Mouse (Mus musculus): ENCODE data around the gene Ociad1. TPM values are rescaled to one million over a fixed set of nuclear protein-coding genes. Genes with fewer than 3 reads are reported as not detected.

Ociad1 gene
- total RNA-seq, 2 experiments from 2014 or later, result 231 to 239 TPM

GRCm38 (mm10) chr5:73336448-73336847 lies 43.9 kb downstream of the Ociad1 start:
- ATAC-seq (replicated peaks; ENCODE audit: poor library complexity), result no peak

GRCm38 (mm10) chr5:73337961-73338831 lies 45.6 kb downstream of the Ociad1 start:
- ATAC-seq (replicated peaks; ENCODE audit: poor library complexity), result peak; percentile 75

DNA sequence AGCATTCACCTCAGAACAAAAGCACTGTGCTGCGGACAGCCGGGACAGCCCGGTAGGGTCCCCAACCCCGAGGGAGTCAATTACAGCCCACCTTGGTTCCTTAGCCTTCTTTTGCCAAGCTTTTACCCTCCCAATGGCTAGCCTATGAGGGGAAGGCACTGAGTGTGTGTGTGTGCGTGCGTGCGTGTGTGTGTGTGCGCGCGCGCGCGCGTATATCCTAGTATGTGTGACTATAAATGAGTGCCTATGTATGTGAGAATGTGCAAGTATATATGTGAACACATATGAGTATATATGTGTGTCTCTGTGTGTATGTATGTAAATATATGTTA lies 46.2 kb downstream of the Ociad1 start:
- peak; percentile 44; the same call in 1 of the 2 replicates for ATAC-seq (replicated peaks; ENCODE audit: poor library complexity)

DNA sequence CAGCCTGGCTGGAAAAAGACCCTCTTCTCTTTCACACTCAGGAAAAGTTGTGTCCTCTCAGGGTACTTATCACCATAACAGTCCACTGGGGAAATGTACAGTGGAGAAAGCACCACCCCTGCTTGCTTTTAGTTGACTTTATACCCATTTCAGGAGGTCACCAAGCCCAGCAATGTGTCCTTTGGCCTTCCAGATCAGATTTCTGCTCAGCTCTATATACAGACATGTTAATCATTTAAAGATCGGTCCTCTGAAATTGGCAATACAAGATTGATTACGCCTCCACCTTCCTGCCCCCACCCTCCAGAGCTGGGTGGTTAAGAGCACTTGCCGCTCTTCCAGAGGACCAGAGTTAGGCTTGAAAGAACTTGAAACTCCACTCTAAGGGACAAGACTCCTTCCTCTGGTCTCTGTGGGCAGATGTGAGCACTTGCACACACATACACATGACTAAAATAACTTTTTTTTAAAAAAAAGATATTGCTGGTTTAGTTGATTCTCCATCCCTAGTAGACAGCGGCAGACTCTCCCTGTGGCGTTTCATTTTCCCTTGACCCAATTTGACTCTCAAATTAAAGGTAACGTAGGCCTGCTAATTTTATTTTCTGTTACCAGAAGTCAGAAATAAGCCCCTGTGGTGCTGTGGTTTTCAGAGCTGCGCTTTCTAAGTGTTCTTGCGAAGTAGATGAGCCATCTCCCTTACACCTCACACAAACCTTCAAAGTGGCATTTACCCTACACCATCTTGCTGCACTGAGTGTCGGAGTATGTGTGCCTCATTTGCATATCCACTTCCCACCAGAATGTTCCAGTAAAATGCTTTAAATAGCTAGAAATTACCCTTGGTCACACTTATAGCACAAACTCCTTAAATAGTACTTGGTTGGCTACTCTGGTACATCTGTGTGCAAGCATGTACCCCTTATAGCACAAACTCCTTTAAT lies 47.5 kb downstream of the Ociad1 start:
- ATAC-seq (replicated peaks; ENCODE audit: poor library complexity), result no peak

DNA sequence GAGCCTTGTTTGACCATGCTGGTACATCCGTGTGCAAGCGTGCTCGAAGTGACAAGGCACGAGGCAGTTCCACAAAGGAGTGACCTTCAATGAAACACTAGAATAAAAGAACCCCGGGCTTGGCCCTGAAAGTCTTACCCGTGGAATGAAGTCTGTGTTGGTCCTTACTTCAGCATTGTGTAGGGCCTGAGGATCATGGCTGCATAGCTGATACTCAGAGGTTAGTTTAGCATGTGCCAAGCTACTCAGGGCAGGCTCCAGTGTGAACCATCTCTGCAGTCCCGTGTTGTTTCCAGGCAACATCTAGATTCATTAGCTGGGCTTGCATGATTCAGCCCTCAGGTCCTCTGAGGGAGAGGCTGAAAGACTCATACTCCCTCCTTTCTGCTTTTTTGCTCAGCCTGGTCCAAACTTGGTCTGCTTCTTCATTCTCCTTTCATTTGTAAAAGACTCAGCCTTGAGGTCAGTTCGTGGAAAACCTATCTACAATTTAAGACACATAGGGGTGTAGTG lies 48.2 kb downstream of the Ociad1 start, which contains the start of gene Ociad2:
TSS of gene Ociad2 (minus strand) at position 306 of the 513 bp plus-strand sequence.
- no peak for ATAC-seq (replicated peaks; ENCODE audit: poor library complexity)

DNA sequence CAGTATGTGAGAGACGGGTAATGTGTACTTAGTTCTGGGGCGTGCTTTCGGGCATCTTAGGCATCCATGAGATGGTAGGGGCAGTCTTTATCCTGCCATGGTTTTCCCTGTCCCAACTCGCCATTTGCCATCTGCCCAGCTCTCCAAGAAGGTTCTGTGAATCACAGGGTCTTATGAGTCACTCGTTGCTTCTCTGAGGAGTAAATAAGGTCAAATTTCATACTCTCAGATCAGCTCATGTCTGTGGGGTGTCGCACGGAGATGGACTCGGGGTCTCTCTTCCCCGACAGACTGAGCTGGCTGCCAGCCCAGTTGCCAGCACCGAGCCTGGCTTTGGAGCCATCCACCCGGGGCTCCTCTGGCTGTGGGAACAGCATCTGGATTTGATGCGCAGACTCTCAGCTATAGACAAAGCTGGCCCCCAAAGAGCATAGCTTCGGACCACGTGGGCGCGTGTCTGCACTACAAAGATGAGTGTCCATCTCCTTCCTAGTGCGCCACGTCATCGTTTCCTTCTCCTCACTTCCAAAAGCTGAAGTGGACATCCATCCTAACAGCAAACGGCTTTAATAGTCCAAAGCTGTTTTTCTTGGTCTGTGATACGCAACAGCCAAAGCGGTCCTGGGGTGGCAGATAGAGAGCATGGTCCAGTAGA lies 50.2 kb downstream of the Ociad1 start:
- no peak for ATAC-seq (replicated peaks; ENCODE audit: poor library complexity)

- no peak for ATAC-seq (replicated peaks; ENCODE audit: poor library complexity)
Measured at GRCm38 (mm10) chr5:73344310-73344709, 51.7 kb downstream of the Ociad1 start.

DNA sequence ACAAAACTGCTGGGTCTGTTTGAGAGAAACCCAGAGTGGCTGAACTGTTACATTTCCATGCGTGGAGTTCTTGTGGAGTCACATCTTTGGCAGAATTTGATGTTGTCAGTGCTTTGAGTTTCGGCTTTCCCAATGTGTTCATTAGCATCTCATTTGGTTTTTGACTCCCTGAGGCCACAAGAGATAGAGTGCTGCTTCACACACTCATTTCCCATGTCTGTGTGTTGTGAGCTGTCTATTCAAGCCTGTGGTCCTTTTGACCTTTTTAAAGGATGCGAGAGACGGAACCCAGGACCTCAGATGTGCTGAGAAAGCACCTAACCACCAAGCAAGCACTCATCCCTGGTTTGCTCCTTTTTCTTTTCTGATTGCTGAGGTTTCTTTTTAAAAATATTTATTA lies 52.7 kb downstream of the Ociad1 start:
- no peak for ATAC-seq (replicated peaks; ENCODE audit: poor library complexity)

GRCm38 (mm10) chr5:73349514-73349913 lies 56.9 kb downstream of the Ociad1 start:
- ATAC-seq (replicated peaks; ENCODE audit: poor library complexity), result no peak

DNA sequence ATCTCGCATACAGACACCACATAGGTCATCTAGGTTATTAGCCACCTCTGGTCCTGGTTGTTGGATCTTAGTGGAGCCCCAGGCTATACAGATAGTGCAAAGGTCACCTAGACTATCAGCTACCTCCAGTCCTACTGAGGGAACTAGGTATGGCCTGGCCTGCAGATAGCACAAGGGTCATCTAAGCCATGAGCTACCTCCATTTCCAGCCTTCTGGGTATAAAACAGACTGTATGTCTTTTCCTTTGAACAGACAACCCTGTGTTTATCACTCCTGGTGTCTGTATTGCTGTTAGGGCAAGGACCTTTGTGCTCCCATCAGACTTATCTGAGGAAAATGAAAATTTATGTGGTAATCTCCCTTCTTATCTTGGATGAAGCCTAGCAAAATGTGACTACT lies 59.2 kb downstream of the Ociad1 start:
- no peak for ATAC-seq (replicated peaks; ENCODE audit: poor library complexity)

DNA sequence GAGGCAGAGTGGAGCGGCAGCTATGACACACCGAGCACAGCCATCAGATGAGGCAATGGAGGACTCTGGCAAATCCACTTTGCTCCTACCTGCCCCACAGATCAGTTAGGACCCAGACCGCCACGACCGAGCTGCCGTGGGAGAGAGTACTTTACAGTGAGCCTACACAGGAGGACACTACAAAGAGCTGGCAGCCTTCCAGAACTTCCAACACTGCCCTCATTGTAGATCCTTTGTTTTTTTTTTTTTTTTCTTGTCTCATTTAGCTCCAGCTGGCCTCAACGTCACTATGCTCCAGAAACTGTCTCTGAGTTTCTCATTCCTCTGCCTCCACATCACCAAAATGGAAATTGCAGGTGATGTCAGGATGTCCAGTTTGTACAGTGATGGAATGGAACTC lies 60.9 kb downstream of the Ociad1 start:
- ATAC-seq (replicated peaks; ENCODE audit: poor library complexity), result no peak

GRCm38 (mm10) chr5:73353978-73354377 lies 61.4 kb downstream of the Ociad1 start:
- ATAC-seq (replicated peaks; ENCODE audit: poor library complexity), result peak; percentile 44

DNA sequence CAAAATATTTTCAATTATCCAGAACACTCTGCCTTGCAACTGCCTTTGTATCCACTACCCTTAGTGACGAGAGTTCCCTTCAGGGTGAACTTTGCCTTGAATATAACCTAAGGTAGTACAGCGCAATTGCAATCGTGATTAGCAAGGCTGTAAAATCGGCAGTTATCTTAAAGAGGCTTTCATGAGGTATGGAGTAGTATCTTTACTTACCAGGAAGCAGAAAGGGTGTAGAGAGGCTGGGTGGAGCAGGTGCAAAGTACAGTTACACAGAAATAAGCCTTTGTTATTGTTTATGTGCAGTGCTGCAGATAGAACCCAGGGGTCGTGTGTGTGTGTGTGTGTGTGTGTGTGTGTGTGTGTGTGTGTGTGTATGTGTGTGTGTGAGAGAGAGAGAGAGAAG lies 62.8 kb downstream of the Ociad1 start:
- peak; percentile 89 for ATAC-seq (replicated peaks; ENCODE audit: poor library complexity)

DNA sequence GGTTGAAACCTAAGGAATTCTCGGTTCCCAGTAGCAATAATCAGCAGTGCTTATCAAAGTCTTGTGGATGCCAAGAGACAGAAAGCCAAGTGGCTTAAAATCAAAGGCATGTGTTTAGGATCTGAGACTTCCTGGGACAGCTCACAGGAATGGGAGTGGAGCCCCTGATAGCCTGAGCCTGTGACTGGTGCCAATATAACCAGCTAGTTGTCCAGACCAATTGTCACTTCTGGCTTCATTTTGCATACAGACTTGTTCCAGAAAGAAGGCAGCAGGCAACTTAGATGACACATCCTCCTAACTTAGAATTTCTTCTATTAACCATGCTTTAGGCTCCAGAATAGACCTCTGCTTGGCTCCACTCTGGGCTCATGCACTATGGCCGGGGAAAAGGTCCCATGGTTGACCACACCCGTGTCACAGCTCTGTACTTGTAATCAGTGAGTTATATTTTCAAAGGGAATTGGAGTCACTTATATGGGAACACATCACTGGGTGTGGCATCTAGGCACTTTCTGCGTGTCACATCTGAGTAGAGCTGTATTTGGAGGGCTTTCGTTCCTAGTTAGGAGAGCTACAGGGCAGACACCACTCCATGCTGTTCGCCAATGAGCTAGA lies 66.7 kb downstream of the Ociad1 start:
- ATAC-seq (replicated peaks; ENCODE audit: poor library complexity), result no peak

DNA sequence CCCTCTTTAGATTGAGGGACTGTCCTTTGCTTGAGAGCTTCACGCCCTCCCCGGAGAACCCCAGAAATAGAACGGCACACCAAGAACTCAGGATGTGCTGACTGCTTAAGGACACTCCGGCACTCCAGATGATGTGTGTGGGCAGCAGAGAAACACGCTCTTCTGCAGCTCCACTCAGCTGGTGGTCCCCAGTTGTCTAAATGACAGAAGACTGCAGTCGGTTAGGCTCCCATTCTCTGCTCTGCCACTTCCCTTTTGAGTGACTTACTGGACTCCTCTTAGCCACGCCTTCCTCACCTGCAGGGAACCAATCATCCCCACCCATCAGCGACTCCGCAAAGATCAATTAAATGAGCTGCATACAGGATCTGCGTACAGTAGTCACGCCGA lies 67.2 kb downstream of the Ociad1 start:
- ATAC-seq (replicated peaks; ENCODE audit: poor library complexity), result no peak

GRCm38 (mm10) chr5:73360240-73360639 lies 67.7 kb downstream of the Ociad1 start:
- no peak for ATAC-seq (replicated peaks; ENCODE audit: poor library complexity)

- ATAC-seq (replicated peaks; ENCODE audit: poor library complexity), result no peak
Measured at GRCm38 (mm10) chr5:73362338-73362737, 69.8 kb downstream of the Ociad1 start.

DNA sequence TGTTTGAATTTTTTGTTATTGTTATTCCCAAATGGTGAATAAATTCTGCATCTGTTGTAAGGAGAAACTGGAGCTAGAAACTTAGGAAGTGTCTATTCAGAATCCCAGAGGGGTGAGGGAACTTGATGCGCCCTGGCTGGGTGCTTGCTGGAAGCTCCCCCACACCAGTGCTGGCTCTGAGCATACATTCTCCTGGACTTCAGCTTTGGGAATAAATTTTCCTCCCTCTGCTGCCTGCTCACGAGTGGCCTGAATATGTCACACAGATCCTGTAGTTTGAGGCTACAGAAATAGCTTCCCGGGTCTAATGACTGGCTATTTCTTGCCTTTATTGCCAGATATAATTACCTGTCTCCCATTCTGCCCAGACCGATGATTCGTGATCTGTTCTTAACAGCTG lies 70.2 kb downstream of the Ociad1 start:
- ATAC-seq (replicated peaks; ENCODE audit: poor library complexity), result no peak
